Mouse (Mus musculus): ENCODE measurements at regions not wholly inside any gene's neighbourhood (a gene's known extent, or its start where the extent isn't known, plus 50 kb on each side); places are given as distances from the start of the nearest gene placed in this dataset.
"Not testable (repeated sequence)": the region's sequence is repeated elsewhere in the genome, so short reads cannot be mapped to it uniquely, and the experiment has no call there.

DNA sequence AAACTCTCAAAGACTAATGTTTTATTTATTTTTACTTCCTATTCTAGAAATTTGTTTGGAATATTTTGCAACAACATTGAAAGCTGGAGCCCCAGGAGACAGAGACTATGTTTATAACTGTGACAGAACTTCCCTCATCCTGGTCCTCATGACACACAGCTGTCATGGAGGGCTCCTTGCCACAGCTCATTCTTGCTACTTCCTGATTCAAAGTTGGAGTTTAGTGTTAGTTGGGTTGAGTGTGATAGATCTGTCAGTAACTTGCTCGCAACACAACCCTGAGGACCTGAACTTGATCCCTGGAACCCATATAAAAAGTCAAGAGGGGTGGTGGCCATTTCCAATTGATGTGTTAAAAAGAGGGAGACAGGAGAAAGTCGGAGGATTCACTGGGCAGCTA lies 328.3 kb upstream of the Nox3 start:
- DNase-seq (ENCODE audit: low spot score), result no peak

DNA sequence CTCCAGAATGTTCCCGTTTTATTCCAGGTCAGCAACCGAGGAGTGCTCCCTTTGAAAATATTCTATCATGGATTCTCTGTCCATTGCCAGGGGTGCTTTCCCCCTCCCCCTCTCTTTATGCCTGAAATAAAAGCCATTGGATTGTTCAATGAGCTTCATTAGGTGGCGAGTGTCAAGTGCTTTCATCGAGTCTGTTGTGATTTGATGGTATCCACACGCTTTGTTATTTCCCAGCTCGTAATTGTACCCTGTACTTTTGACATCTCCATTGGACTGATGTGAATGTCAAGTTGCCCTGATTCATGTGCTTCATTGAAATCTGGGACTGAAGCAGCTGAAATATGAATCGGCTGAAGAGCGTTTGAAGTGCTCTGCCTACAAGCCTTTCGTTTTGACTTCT lies 333.1 kb upstream of the Nox3 start:
- no peak for DNase-seq (ENCODE audit: low spot score)

DNA sequence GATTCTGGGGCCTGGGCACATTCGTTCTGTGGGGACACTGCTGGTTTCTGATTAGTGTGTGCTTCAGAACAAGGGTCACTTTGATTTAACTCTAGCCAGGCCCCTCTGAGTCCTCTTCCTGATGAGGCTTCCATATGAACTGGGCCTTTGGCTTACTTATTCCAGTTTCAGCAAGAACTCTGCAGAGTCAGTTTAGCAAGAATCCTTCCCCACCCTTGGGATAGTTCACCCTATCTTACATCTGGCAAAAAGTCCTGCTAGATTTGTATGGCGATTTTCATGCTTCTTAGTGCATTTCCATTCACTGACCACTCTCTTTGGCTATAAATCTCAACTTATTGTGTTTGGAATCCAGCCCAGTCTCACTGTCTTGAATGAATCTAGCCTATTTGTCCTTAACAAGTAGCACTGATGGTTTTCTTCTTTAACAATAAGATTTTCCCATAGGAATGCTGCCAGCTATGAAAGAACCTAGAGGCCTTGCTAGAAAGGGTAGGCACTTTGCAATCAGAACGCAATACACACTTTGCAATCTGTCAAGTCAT lies 338.8 kb upstream of the Nox3 start:
- no peak for DNase-seq (ENCODE audit: low spot score)

DNA sequence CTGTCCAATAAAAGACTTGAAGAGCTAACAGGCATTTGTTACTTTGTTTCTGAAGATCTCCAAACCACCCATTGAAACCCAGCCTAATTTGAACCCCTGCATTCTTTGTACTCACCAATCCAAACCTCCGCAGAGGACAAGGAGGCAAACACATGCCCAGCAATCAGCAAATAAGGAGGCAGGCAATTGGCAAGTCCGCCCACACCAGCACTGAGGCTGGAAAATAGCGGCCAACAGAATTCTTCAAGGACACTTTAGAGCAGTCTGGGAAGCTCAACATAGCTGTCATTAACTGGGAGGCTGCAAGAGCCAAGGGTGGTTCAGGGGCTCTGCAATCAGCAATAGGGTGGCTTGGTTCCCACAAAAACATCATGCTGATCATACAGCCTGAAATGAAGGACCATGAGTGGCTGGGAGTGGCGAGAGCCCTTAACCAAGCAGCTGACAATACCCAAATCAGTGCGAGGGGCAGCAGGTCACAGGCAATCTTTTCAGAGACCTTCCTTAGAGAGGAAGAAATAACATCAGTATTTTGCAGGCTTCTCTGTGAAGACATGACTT lies 344.1 kb upstream of the Nox3 start:
- no peak for DNase-seq (ENCODE audit: low spot score)

GRCm38 (mm10) chr17:4060186-4060585 lies 364.1 kb upstream of the Nox3 start:
- not testable (repeated sequence) for DNase-seq (ENCODE audit: low spot score)

DNA sequence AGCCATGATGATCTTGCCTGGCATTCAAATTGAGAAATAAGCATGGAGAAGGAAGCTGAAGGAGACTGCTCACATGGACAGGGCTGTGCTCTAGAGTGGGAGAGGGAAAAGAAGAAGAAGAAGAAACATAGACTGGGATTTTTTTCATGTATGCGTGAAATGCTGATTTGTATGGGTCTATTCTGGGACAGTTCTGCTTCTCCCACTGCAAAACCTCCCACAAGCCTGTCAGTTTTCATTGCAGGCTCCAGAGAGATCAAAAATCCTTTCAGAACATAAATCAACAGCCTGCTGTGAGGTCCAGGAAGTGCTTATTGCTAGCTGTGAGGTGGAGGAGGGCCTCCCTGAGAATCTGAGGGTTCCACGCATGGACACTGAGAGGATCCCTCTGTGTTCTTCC lies 377.3 kb upstream of the Nox3 start:
- no peak for DNase-seq (ENCODE audit: low spot score)

DNA sequence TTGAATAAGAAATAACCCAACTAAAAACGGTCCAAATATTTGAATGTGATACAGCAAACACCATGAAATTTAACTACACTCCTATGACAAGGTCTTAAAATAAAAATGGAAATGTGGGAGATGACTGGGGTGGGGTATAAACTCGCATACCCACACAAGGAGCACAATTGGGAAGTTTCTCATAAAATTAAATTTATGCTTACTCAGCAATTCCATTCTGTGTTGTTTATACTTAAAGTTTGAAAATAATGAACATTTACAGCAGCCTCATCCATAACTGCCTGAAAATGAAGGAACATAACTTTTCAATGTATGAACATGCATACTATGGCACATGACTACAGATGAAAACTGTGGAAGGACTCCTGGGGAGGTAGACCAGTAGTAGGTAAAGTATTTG lies 384.5 kb upstream of the Nox3 start:
- no peak for DNase-seq (ENCODE audit: low spot score)

DNA sequence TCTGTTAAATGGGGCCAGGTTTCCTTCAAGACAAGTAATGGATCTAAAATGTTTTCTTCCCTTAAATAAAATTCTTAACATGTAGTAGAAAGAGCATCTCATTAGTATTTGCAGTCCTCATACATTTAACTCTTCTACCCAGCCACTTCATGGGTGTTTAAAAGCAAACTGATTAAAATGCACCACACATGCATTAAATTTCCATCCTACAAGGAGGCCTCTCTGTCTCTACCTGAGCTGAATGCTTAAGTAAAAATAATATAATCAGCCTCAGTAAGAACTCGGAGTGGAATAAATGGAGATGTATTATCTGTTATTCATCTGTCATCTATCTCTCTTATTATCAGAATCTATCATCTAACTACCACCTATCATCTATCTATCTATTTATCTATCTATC lies 398.6 kb upstream of the Nox3 start:
- DNase-seq (ENCODE audit: low spot score), result no peak

DNA sequence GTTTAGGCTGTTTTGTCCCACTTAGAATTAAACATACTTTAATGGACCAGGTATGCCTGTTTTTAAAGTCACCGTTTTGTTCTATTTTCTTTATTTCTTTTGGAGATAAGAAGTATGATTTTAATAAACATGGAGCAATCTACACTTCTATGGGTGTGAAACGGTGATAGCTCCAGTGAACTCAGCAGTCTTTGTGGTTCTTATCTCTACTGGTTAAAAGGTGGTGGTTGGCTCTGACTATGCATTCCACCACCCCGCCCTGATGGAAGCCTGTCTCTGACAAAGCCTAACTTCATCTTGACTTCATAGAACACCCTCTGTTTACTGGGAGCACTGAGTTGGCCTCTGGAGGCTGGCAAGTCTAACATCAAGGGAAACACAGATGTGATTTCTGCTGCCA lies 407.3 kb upstream of the Nox3 start:
- DNase-seq (ENCODE audit: low spot score), result no peak

GRCm38 (mm10) chr17:4109263-4109662 lies 413.2 kb upstream of the Nox3 start:
- no peak for DNase-seq (ENCODE audit: low spot score)

GRCm38 (mm10) chr17:4113021-4113420 lies 417.0 kb upstream of the Nox3 start:
- DNase-seq (ENCODE audit: low spot score), result no peak

DNA sequence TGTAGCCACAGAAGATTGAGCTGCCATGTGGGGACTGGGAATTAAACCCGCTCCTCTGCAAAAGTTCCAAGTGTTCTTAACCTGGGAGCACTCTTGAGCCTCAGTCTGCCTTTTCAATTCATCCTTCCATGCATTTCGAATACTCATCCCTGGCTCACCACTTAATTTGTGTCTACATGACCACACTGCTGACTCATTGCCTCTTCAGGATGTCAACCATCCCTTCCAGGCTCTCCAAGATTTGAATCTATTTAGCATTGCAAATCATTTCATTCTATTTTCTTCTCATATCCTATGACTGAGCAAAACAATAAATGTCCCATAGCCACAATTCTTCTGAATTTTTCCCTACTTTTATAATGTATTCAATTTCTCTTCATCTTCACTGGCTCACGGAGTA lies 420.4 kb upstream of the Nox3 start:
- no peak for DNase-seq (ENCODE audit: low spot score)

GRCm38 (mm10) chr17:4133678-4134077 lies 437.6 kb upstream of the Nox3 start:
- DNase-seq (ENCODE audit: low spot score), result no peak

GRCm38 (mm10) chr17:4163502-4163901 lies 467.4 kb upstream of the Nox3 start:
- DNase-seq (ENCODE audit: low spot score), result no peak

- DNase-seq (ENCODE audit: low spot score), result no peak
Measured at GRCm38 (mm10) chr17:4173951-4174361, 477.9 kb upstream of the Nox3 start.

DNA sequence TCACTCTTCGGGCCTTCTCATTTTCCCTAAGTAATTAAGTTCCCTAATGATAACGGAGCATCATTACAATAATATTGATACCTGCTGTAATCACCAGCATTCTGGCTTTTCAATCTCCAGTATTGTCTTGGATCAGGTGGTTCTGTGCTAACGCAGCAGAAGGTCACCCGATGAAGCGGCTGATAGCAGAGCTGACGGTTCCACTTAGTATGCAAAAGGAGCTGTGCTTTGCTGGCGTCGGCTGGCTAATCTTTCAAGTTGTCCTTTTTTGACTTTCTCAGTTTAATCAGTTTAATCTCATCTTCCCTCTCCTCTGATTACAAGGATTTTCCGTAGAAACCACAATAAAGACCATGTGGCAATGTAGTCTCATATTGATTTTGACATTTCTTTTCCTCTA lies 478.9 kb upstream of the Nox3 start:
- no peak for DNase-seq (ENCODE audit: low spot score)

DNA sequence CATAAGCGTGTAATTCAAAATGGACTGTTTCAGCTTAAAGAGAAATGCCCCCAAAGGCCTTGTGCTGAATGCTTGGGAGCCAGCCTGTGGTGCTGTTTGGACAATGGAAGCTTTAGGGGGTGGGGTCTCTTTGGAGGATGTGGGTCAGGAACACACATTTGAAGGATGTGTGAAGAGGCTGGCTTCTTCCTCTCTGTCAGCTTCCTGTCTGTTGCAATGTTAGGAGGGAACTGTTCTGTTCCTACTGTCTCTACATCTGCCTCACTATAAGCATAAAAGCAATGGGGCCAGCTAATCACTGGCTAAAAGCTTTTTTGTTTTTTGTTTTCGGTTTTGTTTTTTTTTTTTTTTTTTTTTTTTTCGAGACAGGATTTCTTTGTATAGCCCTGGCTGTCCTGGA lies 480.5 kb upstream of the Nox3 start:
- no peak for DNase-seq (ENCODE audit: low spot score)

DNA sequence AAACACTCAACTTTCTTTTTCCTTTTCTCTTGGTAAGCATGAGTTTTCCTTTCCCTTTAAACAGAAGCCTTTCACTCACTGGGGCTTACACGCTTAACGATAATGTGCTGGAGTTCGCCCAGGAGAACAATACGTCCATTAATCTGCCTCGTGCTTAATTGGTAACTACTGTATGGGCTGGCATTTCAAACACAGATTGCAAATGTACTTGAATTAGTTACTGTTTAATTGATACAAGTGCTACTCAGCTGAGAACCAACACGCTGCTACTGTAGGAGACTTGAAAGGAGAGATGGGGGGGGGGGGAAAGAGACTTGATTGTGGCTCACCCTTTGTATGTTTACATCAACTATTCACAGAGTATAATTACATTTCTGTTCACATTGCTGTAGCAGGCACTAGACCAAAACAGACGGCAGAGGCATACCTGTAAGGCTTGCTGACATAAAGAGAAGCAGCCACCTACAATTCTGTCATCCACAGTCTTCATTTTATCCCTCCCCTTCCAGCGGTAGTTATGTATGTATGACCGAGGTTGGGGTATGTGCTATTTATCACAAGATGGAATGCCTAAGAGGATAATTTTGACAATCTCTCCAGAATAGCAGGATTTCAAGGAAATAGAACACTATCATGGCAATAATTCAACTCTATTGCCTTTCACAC lies 481.6 kb upstream of the Nox3 start:
- DNase-seq (ENCODE audit: low spot score), result no peak

DNA sequence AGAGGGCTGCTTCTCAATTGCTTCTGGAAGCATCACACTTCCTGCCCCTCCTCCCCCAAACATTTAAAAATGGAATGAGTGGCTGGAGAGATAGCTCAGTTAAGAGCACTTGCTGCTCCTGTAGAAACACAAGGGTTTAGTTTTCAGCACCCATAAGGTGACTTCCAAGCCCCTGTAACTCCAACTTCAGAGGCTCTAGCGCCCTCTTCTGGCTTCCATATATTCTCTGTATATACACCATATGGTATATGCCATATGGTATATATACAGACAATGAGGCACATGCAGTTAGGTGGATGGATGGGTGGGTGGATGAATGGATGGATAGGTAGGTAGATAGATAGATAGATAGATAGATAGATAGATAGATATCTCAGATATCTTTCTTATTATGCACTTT lies 483.2 kb upstream of the Nox3 start:
- DNase-seq (ENCODE audit: low spot score), result no peak

- DNase-seq (ENCODE audit: low spot score), result no peak
Measured at GRCm38 (mm10) chr17:4182106-4182505, 486.0 kb upstream of the Nox3 start.

GRCm38 (mm10) chr17:4186802-4187201 lies 490.7 kb upstream of the Nox3 start:
- DNase-seq (ENCODE audit: low spot score), result no peak

- DNase-seq (ENCODE audit: low spot score), result no peak
Measured at GRCm38 (mm10) chr17:4187606-4188005, 491.5 kb upstream of the Nox3 start.

DNA sequence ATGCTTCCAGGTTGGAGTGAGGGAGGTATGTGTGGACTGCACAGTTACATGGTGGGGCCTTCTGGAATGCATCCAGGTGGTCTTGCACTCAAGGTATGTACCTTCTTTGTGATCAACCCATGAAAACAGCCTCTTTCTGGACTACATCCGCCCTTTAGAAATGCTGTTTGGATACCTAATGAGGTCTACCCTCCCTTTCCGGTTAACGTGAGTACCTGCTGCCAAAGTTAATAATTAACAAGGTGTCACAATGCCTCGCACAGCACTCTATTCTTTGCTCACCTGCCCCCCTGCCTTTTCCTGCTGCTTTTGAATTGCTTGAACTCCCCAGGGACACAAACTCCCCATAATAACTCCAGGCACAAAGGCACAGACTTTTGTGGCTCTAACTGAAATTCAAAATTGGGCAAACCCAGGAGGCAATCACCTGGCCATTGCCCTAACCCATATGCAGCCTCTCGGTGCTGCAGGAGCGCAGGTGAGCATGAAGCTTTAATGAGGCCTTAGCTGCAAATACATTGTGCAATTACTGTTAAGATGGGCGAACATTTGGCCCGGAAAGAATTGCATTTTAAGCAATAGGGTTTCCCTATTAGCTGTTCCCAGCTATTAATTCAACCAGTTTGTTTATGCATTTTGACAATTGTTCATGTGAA lies 500.9 kb upstream of the Nox3 start:
- no peak for DNase-seq (ENCODE audit: low spot score)

DNA sequence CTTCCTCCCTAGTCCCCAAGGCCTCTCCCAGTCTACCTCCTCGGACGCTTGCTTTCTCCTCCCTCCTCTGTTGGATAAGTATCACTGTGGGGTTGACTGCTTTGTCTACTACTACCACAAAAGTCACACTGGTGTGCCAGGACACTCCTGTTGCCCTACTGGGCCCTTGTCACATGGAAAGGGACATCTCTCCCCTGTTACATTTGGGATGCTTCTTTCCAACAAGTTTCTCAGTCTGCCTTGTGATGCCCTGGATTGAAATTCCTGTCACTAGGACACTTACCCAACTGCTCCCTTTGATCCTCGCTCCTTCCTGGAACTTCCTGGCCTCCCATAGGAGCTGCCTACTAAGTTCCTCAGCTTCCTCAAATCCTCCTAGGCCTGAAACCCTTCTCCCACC lies 501.9 kb upstream of the Nox3 start:
- no peak for DNase-seq (ENCODE audit: low spot score)
